Mouse (Mus musculus) bone marrow, adult 2 months (tissue): ENCODE results near the gene Tmeff2.

Experiments
- CTCF ChIP-seq: fragments of 200-500 bp; IDR thresholded peaks from 2 replicates; pipeline ENCODE4 v1.5.1; 2011; ENCODE audit warnings: low read length, control low read depth; ENCODE audit not compliant: control insufficient read depth, insufficient read depth
- POLR2A ChIP-seq: fragments of 200-500 bp; IDR thresholded peaks from 2 replicates; pipeline ENCODE4 v1.6.1; 2011; ENCODE audit warnings: low read depth, mild to moderate bottlenecking, control low read depth, low read length, borderline replicate concordance; ENCODE audit not compliant: control insufficient read depth

GRCm38 (mm10) chr1:51199954-51200353 is 299.5 kb downstream of the Tmeff2 start:
- TF ChIP-seq CTCF (no peak), POLR2A (no peak)
